Mouse (Mus musculus) CH12.LX (cell line): ENCODE results near the gene Il17rb. TPM values are rescaled to one million over a fixed set of nuclear protein-coding genes. Genes with fewer than 3 reads are reported as not detected.

ENCODE experiments used
- DNase-seq: peaks from one replicate; pipeline ENCODE4 v3.0.0-alpha.2; 2013; ENCODE audit errors: extremely low read depth
- H3K27ac ChIP-seq: 2 replicates; pipeline ENCODE4 v1.5.1; 2012; ENCODE audit warnings: low read depth, mild to moderate bottlenecking, control low read depth, moderate library complexity; ENCODE audit not compliant: insufficient read depth
- H3K27me3 ChIP-seq: replicated peaks from 2 replicates; pipeline ENCODE3; 2012; ENCODE audit warnings: inconsistent platforms
- H3K36me3 ChIP-seq, 2 experiments: replicated peaks in 1 of 2; 2 replicates each; pipeline versions ENCODE3 to v1.6.1; 2012; ENCODE audit warnings: inconsistent platforms in 1 of 2, low read length in 1 of 2, mild to moderate bottlenecking in 1 of 2, mixed read lengths in 1 of 2, moderate library complexity in 1 of 2; ENCODE audit not compliant: control insufficient read depth in 1 of 2, insufficient read depth in 1 of 2
- H3K4me1 ChIP-seq, 2 experiments: 2 replicates each; pipeline ENCODE4 v1.6.1; 2012; ENCODE audit warnings: inconsistent platforms in 1 of 2, moderate library complexity in 1 of 2; ENCODE audit not compliant: insufficient read depth in 2 of 2, control insufficient read depth in 1 of 2
- H3K4me2 ChIP-seq: 2 replicates; pipeline ENCODE4 v1.6.1; 2012; ENCODE audit warnings: low read depth, mild to moderate bottlenecking, control low read depth; ENCODE audit not compliant: poor library complexity, insufficient read depth, severe bottlenecking
- H3K4me3 ChIP-seq, 3 experiments: fragments of 150-350 bp in 1 of 3; sonication (generic) in 1 of 3; replicated peaks in 1 of 3; 2 replicates each; pipeline versions ENCODE3 to v1.5.1; 2011 to 2012; ENCODE audit warnings: low read depth in 2 of 3, low read length in 2 of 3, mild to moderate bottlenecking in 2 of 3, moderate library complexity in 2 of 3, control low read depth in 1 of 3, improper control_type of control experiment in 1 of 3, inconsistent platforms in 1 of 3, mixed read lengths in 1 of 3; ENCODE audit not compliant: poor library complexity in 1 of 3
- H3K79me2 ChIP-seq: replicated peaks from 2 replicates; pipeline ENCODE4 v1.6.1; 2012; ENCODE audit warnings: mild to moderate bottlenecking, moderate library complexity; ENCODE audit not compliant: control insufficient read depth, poor library complexity, insufficient read depth, severe bottlenecking; ENCODE audit errors: extremely low read depth
- H3K9ac ChIP-seq: 2 replicates; pipeline ENCODE4 v1.6.1; 2012; ENCODE audit warnings: low read depth, mild to moderate bottlenecking, control low read depth, moderate library complexity; ENCODE audit not compliant: insufficient read depth
- H3K9me3 ChIP-seq: replicated peaks from 2 replicates; pipeline ENCODE3; 2012; ENCODE audit warnings: low read length, inconsistent platforms, mixed read lengths
- BHLHE40 ChIP-seq: IDR thresholded peaks from 2 replicates; pipeline ENCODE4 v1.6.1; 2011; ENCODE audit warnings: mild to moderate bottlenecking, low read depth, low read length, improper control_type of control experiment
- CHD1 ChIP-seq: IDR thresholded peaks from 2 replicates; pipeline ENCODE4 v1.6.1; 2012; ENCODE audit warnings: low read depth, low read length, improper control_type of control experiment, inconsistent platforms
- CHD2 ChIP-seq: IDR thresholded peaks from 2 replicates; pipeline ENCODE4 v1.6.1; 2011; ENCODE audit warnings: low read length, improper control_type of control experiment
- CTCF ChIP-seq, 2 experiments: IDR thresholded peaks in 1 of 2; conservative IDR thresholded peaks in 1 of 2; 2 replicates each; pipeline ENCODE4 v1.5.1; 2011 to 2012; ENCODE audit warnings: low read depth in 2 of 2, low read length in 2 of 2, improper control_type of control experiment in 1 of 2, inconsistent platforms in 1 of 2, mild to moderate bottlenecking in 1 of 2, moderate library complexity in 1 of 2
- E2F4 ChIP-seq: IDR thresholded peaks from 2 replicates; pipeline ENCODE4 v1.6.1; 2011; ENCODE audit warnings: low read depth, low read length, improper control_type of control experiment; ENCODE audit not compliant: insufficient replicate concordance
- ELF1 ChIP-seq: IDR thresholded peaks from 2 replicates; pipeline ENCODE4 v1.6.1; 2014; ENCODE audit warnings: low read depth, mild to moderate bottlenecking, inconsistent platforms, low read length, improper control_type of control experiment
- EP300 ChIP-seq: IDR thresholded peaks from 2 replicates; pipeline ENCODE4 v1.6.1; 2011; ENCODE audit warnings: low read length, improper control_type of control experiment
- ETS1 ChIP-seq: conservative IDR thresholded peaks from 2 replicates; pipeline ENCODE4 v1.6.1; 2012; ENCODE audit warnings: low read depth, mild to moderate bottlenecking, inconsistent platforms, low read length, improper control_type of control experiment, moderate library complexity
- GABPA ChIP-seq: IDR thresholded peaks from 2 replicates; pipeline ENCODE4 v1.6.1; 2012; ENCODE audit warnings: low read depth, low read length, improper control_type of control experiment, inconsistent platforms; ENCODE audit not compliant: insufficient replicate concordance
- HCFC1 ChIP-seq: IDR thresholded peaks from 2 replicates; pipeline ENCODE4 v1.6.1; 2012; ENCODE audit warnings: low read depth, mild to moderate bottlenecking, inconsistent platforms, low read length, improper control_type of control experiment
- IRF4 ChIP-seq: IDR thresholded peaks from 2 replicates; pipeline ENCODE4 v1.6.1; 2014; ENCODE audit warnings: low read depth, mild to moderate bottlenecking, inconsistent platforms, low read length, improper control_type of control experiment
- JUN ChIP-seq: IDR thresholded peaks from 2 replicates; pipeline ENCODE4 v1.6.1; 2011; ENCODE audit warnings: low read depth, mild to moderate bottlenecking, low read length, improper control_type of control experiment, moderate library complexity; ENCODE audit not compliant: insufficient read depth
- JUND ChIP-seq: conservative IDR thresholded peaks from 2 replicates; pipeline ENCODE4 v1.6.1; 2011; ENCODE audit warnings: low read depth, low read length, improper control_type of control experiment
- KAT2A ChIP-seq: IDR thresholded peaks from 2 replicates; pipeline ENCODE4 v1.6.1; 2012; ENCODE audit warnings: low read length, improper control_type of control experiment, inconsistent platforms; ENCODE audit not compliant: insufficient replicate concordance
- MAFK ChIP-seq: IDR thresholded peaks from 2 replicates; pipeline ENCODE4 v1.6.1; 2011; ENCODE audit warnings: low read length, improper control_type of control experiment; ENCODE audit not compliant: insufficient replicate concordance
- MAX ChIP-seq: IDR thresholded peaks from 2 replicates; pipeline ENCODE4 v1.6.1; 2011; ENCODE audit warnings: low read length, improper control_type of control experiment
- MAZ ChIP-seq: IDR thresholded peaks from 2 replicates; pipeline ENCODE4 v1.6.1; 2012; ENCODE audit warnings: low read depth, mild to moderate bottlenecking, inconsistent platforms, low read length, improper control_type of control experiment, moderate library complexity
- MEF2A ChIP-seq: IDR thresholded peaks from 2 replicates; pipeline ENCODE4 v1.6.1; 2014; ENCODE audit warnings: low read depth, mild to moderate bottlenecking, inconsistent platforms, low read length, improper control_type of control experiment, borderline replicate concordance
- MXI1 ChIP-seq: IDR thresholded peaks from 2 replicates; pipeline ENCODE4 v1.6.1; 2011; ENCODE audit warnings: mild to moderate bottlenecking, low read depth, low read length, improper control_type of control experiment
- MYC ChIP-seq: IDR thresholded peaks from 2 replicates; pipeline ENCODE4 v1.6.1; 2011; ENCODE audit warnings: low read depth, mild to moderate bottlenecking, improper control_type of control experiment, low read length
- NELFE ChIP-seq: IDR thresholded peaks from 2 replicates; pipeline ENCODE4 v1.6.1; 2011; ENCODE audit warnings: low read depth, low read length, improper control_type of control experiment
- NRF1 ChIP-seq: IDR thresholded peaks from 2 replicates; pipeline ENCODE4 v1.6.1; 2014; ENCODE audit warnings: low read depth, mild to moderate bottlenecking, inconsistent platforms, low read length, improper control_type of control experiment, moderate library complexity
- PAX5 ChIP-seq: IDR thresholded peaks from 2 replicates; pipeline ENCODE4 v1.6.1; 2012; ENCODE audit warnings: low read length, inconsistent platforms, mixed read lengths
- POLR2A ChIP-seq: IDR thresholded peaks from 2 replicates; pipeline ENCODE4 v1.6.1; 2011; ENCODE audit warnings: low read depth, mild to moderate bottlenecking, improper control_type of control experiment, low read length
- POLR2AphosphoS2 ChIP-seq: IDR thresholded peaks from 2 replicates; pipeline ENCODE4 v1.6.1; 2011; ENCODE audit warnings: low read depth, low read length, improper control_type of control experiment
- RAD21 ChIP-seq: IDR thresholded peaks from 2 replicates; pipeline ENCODE4 v1.6.1; 2011; ENCODE audit warnings: low read depth, mild to moderate bottlenecking, low read length, improper control_type of control experiment, moderate library complexity
- RCOR1 ChIP-seq: conservative IDR thresholded peaks from 2 replicates; pipeline ENCODE4 v1.6.1; 2012; ENCODE audit warnings: low read depth, mild to moderate bottlenecking, inconsistent platforms, low read length, improper control_type of control experiment
- SIN3A ChIP-seq: IDR thresholded peaks from 2 replicates; pipeline ENCODE4 v1.6.1; 2012; ENCODE audit warnings: low read length, improper control_type of control experiment, inconsistent platforms
- SMC3 ChIP-seq: IDR thresholded peaks from 2 replicates; pipeline ENCODE4 v1.6.1; 2011; ENCODE audit warnings: low read depth, low read length, improper control_type of control experiment
- TBP ChIP-seq: conservative IDR thresholded peaks from 2 replicates; pipeline ENCODE4 v1.6.1; 2011; ENCODE audit warnings: low read depth, low read length, improper control_type of control experiment
- TCF12 ChIP-seq: IDR thresholded peaks from 2 replicates; pipeline ENCODE4 v1.6.1; 2014; ENCODE audit warnings: low read depth, mild to moderate bottlenecking, inconsistent platforms, low read length, improper control_type of control experiment
- UBTF ChIP-seq: IDR thresholded peaks from 2 replicates; pipeline ENCODE4 v1.6.1; 2012; ENCODE audit warnings: low read depth, mild to moderate bottlenecking, inconsistent platforms, low read length, improper control_type of control experiment, moderate library complexity
- USF1 ChIP-seq: IDR thresholded peaks from 2 replicates; pipeline ENCODE4 v1.6.1; 2014; ENCODE audit warnings: low read depth, mild to moderate bottlenecking, inconsistent platforms, low read length, improper control_type of control experiment
- USF2 ChIP-seq: conservative IDR thresholded peaks from 2 replicates; pipeline ENCODE4 v1.6.1; 2011; ENCODE audit warnings: low read depth, low read length, improper control_type of control experiment
- ZC3H11A ChIP-seq: IDR thresholded peaks from 2 replicates; pipeline ENCODE4 v1.6.1; 2012; ENCODE audit warnings: low read depth, mild to moderate bottlenecking, inconsistent platforms, low read length, improper control_type of control experiment
- ZKSCAN1 ChIP-seq: IDR thresholded peaks from 2 replicates; pipeline ENCODE4 v1.6.1; 2012; ENCODE audit warnings: low read depth, inconsistent platforms, low read length, improper control_type of control experiment, borderline replicate concordance
- ZMIZ1 ChIP-seq: IDR thresholded peaks from 2 replicates; pipeline ENCODE4 v1.6.1; 2012; ENCODE audit warnings: low read depth, mild to moderate bottlenecking, inconsistent platforms, low read length, improper control_type of control experiment
- ZNF384 ChIP-seq: IDR thresholded peaks from 2 replicates; pipeline ENCODE4 v1.6.1; 2012; ENCODE audit warnings: low read depth, low read length, improper control_type of control experiment, inconsistent platforms
- dilution Hi-C: fragments of 300-500 bp; cut with MboI; formaldehyde crosslinking; loops from 2 replicates; pipeline ENCODE4 v1.14.3; 2020; ENCODE audit warnings: low sequenced_read_pairs; ENCODE audit not compliant: extremely low pct_unique_long_range_greater_than_20kb, extremely low pct_ligation_motif_present
- in situ Hi-C: fragments of 300-500 bp; cut with MboI; formaldehyde crosslinking; loops from 3 replicates; pipeline ENCODE4 v1.14.3; 2019; ENCODE audit warnings: low sequenced_read_pairs, low pct_ligation_motif_present, low pct_unique_long_range_greater_than_20kb, mixed read lengths
- polyA plus RNA-seq: library from polyadenylated mRNA; unstranded; fragments of >175 nt; gene quantifications from 2 replicates; pipeline ENCODE4 v1.2.1, GENCODE M21; 2012; ENCODE audit warnings: low read depth; ENCODE audit not compliant: insufficient read length
- total RNA-seq, 2 experiments: library from RNA; depleted of rRNA; stranded (reverse); fragments of 300-350 nt in 1 of 2; fragments of >200 nt in 1 of 2; gene quantifications; 2 replicates each; pipeline ENCODE4 v1.2.3; 2012 to 2014

The Il17rb gene
- total and polyA plus RNA-seq, 3 experiments, result 5.0 to 12.9 (median 6.7) TPM

DNA sequence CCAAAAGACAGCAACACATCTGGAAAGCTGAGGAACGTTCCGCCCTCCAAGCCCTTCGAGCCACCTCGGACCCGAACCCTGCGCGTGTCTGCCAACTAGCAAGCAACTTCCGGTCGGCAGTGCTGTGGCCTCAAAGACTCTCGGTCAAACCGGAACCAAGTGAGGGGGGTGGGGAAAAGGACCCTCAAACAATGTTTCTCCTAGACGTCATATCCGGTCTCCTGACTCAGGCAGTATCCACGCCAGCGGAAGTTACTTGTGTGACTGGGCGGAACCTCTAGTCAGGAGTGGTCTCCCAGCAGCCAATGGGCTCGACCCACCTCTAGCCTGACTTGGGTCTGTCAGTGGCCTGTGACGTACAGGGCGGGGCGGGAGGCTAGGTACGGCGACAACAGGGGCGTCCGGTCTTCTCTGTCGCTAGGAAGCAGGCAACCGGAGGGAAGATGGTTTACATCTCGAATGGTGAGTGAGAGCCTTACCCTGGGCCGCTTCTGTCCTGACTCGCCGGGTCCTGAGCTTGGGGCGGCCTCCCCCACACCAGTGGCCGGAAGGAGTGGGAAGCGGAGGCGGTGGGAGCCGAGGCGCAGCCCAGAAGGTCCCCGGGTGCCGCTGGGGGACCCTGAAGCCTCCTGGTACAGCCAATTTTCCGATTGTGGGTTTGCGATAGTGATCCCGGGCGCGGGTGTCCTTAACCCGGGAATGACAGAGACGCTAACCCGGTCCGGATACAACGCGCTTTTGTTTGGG is 40.4 kb downstream of the Il17rb start, which contains the start of gene Selenok:
Gene Selenok, plus strand, starts transcription at position 234 of the 747 bp plus-strand sequence.
- peak; percentile 51; the same call in 1 of the 2 replicates for TF ChIP-seq MEF2A
- no peak for TF ChIP-seq MAZ
- no peak for TF ChIP-seq EP300
- TF ChIP-seq RAD21, result no peak
- TF ChIP-seq MAFK, result no peak
- TF ChIP-seq TBP, result peak; percentile 86
- no peak for TF ChIP-seq JUND
- TF ChIP-seq ZMIZ1, result no peak; the same call in 1 of the 2 replicates
- TF ChIP-seq NELFE, result peak; percentile 86
- peak; percentile 89 for TF ChIP-seq HCFC1
- TF ChIP-seq GABPA, result no peak; the same call in 1 of the 2 replicates
- TF ChIP-seq ZC3H11A, result no peak
- TF ChIP-seq NRF1, result no peak; the same call in none of the 2 replicates
- TF ChIP-seq PAX5, result no peak
- peak; percentile 92 for TF ChIP-seq BHLHE40
- no peak for TF ChIP-seq ZNF384
- no peak for TF ChIP-seq CTCF (conservative IDR thresholded peaks at IDR 0.05 in 1 of 2, IDR thresholded peaks at IDR 0.05 in 1 of 2; ENCODE audit: low read depth in 2 of 2, low read length in 2 of 2)
- TF ChIP-seq CHD2, result 0 out of 2 replicates have a peak, but pooled peaks have one; percentile 50
- TF ChIP-seq POLR2AphosphoS2, result no peak; the same call in 1 of the 2 replicates
- peak; percentile 93 for TF ChIP-seq ELF1
- TF ChIP-seq IRF4, result peak; percentile 25; the same call in 1 of the 2 replicates
- TF ChIP-seq KAT2A, result peak; percentile 76; the same call in 1 of the 2 replicates
- TF ChIP-seq USF1, result peak; percentile 81
- TF ChIP-seq UBTF, result 0 out of 2 replicates have a peak, but pooled peaks have one; percentile 23
- peak; percentile 69; the same call in 1 of the 2 replicates for TF ChIP-seq SIN3A
- no peak for TF ChIP-seq RCOR1
- no peak for TF ChIP-seq CHD1
- TF ChIP-seq TCF12, result peak; percentile 83
- TF ChIP-seq MAX, result peak; percentile 69; the same call in 1 of the 2 replicates
- peak; percentile 72 for TF ChIP-seq MYC
- TF ChIP-seq ZKSCAN1, result no peak
- peak; percentile 53 for TF ChIP-seq ETS1
- no peak for TF ChIP-seq JUN
- peak; percentile 96 for TF ChIP-seq POLR2A
- no peak for TF ChIP-seq SMC3
- no peak for TF ChIP-seq E2F4
- peak; percentile 59 for TF ChIP-seq USF2
- peak; percentile 63 for TF ChIP-seq MXI1
- H3K27ac ChIP-seq, result peak within 1 kb of the TSS; percentile 47
- no peaks in the 10 kb centered on the region for H3K9me3 ChIP-seq
- peaks cover 25 to 45% of the 10 kb centered on the region in 2 experiments for H3K36me3 ChIP-seq
- no peaks in the 10 kb centered on the region for H3K27me3 ChIP-seq
- DNase-seq, result peak; percentile 100
- in situ Hi-C loops, result no loop called here
- dilution Hi-C loops, result no loop called here
- H3K4me1 ChIP-seq, result peaks cover 3 to 52% of the 10 kb centered on the region in 2 experiments; a peak in 3 of 4 replicates
- H3K9ac ChIP-seq, result peak within 1 kb of the TSS; percentile 95
- peaks cover 22% of the 10 kb centered on the region for H3K79me2 ChIP-seq
- peak within 1 kb of the TSS; percentile 88 for H3K4me2 ChIP-seq
- H3K4me3 ChIP-seq, result peak within 1 kb of the TSS; percentile 71 to 98 (median 86)
